Mouse (Mus musculus) midbrain, embryonic 15.5 days (tissue): ENCODE data around the gene Clec1b. TPM values are rescaled to one million over a fixed set of nuclear protein-coding genes. Genes with fewer than 3 reads are reported as not detected.

Experiments used
- ATAC-seq: fragments of 200-750 bp; cut with Nextera tagmentation; replicated peaks from 2 replicates; pipeline ENCODE4 v1.8.0; 2017; ENCODE audit warnings: moderate TSS enrichment
- H3K27ac ChIP-seq: fragments of 300-500 bp; sonication (generic); 2 replicates; pipeline ENCODE4 v1.5.1; 2015; ENCODE audit warnings: mild to moderate bottlenecking, inconsistent platforms
- H3K27me3 ChIP-seq: fragments of 300-500 bp; sonication (generic); replicated peaks from 2 replicates; pipeline ENCODE4 v1.6.1; 2015; ENCODE audit warnings: inconsistent platforms
- H3K36me3 ChIP-seq: fragments of 300-500 bp; sonication (generic); replicated peaks from 2 replicates; pipeline ENCODE4 v1.6.1; 2015; ENCODE audit warnings: inconsistent platforms
- H3K4me1 ChIP-seq: fragments of 300-500 bp; sonication (generic); 2 replicates; pipeline ENCODE4 v1.6.1; 2015; ENCODE audit warnings: inconsistent platforms
- H3K4me2 ChIP-seq: fragments of 300-500 bp; sonication (generic); 2 replicates; pipeline ENCODE4 v1.6.1; 2015; ENCODE audit warnings: inconsistent platforms, mild to moderate bottlenecking, moderate library complexity
- H3K4me3 ChIP-seq: fragments of 300-500 bp; sonication (generic); 2 replicates; pipeline ENCODE4 v1.5.1; 2015; ENCODE audit warnings: mild to moderate bottlenecking, inconsistent platforms
- H3K9ac ChIP-seq: fragments of 300-500 bp; sonication (generic); 2 replicates; pipeline ENCODE4 v1.6.1; 2015; ENCODE audit warnings: mild to moderate bottlenecking, inconsistent platforms
- H3K9me3 ChIP-seq: fragments of 300-500 bp; sonication (generic); 2 replicates; pipeline ENCODE4 v1.6.1; 2016; ENCODE audit warnings: inconsistent platforms
- WGBS: fragments of 180-500 bp; shearing (Covaris S2); methylation state at CpG from one replicate; pipeline ENCODE4 v1.1.7; 2015; ENCODE audit warnings: mixed read lengths; 5-methylcytosine and 5-hydroxymethylcytosine counted together
- polyA plus RNA-seq: library from polyadenylated mRNA; unstranded; fragments of >200 nt; fragmentation: Nextera tagmentation; extraction: Ambion mirVana; gene quantifications from 2 replicates; pipeline ENCODE4 v1.2.1, GENCODE M21; 2015

Clec1b gene
- 0.97 and 1.6 TPM in 2 replicates for polyA plus RNA-seq

DNA sequence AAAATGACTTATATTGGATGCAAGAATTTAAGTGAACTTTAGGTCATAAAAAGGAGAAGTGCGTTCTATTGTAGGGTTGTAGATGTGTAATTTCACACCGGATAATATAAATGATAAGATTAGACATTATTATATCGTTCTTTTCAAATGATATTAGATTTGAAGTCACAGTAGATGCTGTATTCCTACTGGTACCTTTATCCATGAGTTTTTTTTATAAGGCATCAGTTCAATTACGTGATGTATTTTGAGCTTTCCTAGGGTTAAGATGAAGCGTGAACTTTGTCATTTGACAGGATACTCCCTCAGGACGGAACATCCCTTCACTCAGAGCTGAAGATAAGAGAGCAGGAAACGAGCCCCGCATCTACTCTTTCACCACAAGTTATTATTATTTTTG, at the start of gene Clec1b:
Clec1b (plus strand) TSS at position 301 of the 400 bp plus-strand sequence.
- Histone ChIP-seq H3K27me3 (no peaks in the 10 kb centered on the region), H3K9me3 (no peaks in the 10 kb centered on the region), H3K36me3 (no peaks in the 10 kb centered on the region), H3K4me3 (no peak within 1 kb of the TSS), H3K9ac (no peak within 1 kb of the TSS), H3K4me1 (no peaks in the 10 kb centered on the region), H3K4me2 (no peak within 1 kb of the TSS), H3K27ac (no peak within 1 kb of the TSS)
- no peak for ATAC-seq
- WGBS: 85% methylated on average over 8 of the region's 8 CpGs

DNA sequence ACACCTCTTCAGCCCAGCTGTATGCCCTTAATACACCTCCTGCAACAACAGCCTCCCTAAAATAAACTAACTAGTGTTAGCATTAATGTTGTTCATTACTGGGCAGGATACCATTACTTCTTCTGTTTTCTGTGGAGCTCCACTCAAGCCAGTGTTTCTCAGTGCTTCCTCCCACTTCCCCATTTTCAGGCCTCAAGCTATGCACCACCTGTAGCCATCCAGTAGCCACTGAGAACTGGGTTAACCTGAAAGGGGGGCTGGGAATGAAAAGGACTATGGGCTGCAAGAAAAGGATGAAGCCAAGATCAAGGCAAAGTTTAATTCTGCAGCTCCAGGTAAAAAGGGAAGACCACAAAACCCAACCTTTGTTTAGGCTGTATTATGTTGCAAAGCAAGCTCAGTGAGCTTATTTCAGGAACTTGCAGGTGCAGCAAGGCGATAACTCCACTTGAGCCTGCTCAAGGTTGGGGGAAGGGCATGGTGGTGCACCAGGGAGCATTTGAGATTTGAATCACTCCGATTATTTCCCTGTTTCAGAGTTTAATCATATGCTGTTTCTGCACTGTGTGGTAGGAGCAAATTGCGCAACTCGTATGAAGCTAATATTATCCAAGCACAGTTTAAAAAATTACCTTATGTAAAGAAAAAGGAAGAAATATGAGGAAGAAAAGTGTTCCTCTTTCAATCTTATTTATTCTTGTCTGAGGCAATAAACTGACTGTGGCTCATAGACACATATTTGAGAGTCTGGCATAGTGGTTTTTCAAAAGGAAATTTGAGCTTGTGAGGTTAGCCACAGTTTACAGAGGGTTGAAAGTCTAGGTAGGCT, 47.4 kb upstream of the Clec1b start:
- Histone ChIP-seq H3K36me3 (no peaks in the 10 kb centered on the region), H3K27me3 (no peaks in the 10 kb centered on the region), H3K9me3 (0 out of 2 replicates have a peak, but pooled peaks cover 3% of the 10 kb centered on the region), H3K4me1 (no peaks in the 10 kb centered on the region), H3K27ac (no peak overlapping the region), H3K4me3 (no peak overlapping the region), H3K4me2 (no peak overlapping the region), H3K9ac (no peak overlapping the region)
- 61% methylated on average over 4 of the region's 4 CpGs for WGBS
- no peak for ATAC-seq

DNA sequence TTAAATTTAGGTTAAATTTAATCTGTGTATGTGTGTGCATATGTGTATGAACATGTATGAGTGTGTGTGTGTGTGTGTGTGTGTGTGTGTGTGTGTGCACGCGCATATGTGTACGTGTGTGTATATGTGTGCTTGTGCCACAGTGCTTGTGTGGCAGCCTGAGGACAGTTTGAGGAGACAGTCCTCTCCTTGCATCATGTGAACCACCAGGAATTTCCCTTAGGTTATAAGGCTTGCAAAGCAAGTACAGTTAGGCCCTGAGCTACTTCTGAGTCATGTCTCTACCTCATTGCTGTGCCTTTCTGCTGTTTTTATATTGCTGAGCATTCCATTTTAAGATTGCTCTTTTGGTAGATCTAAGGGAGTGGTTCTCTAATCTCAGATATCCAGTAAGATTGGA, 46.0 kb upstream of the Clec1b start:
- Histone ChIP-seq H3K4me1 (no peaks in the 10 kb centered on the region), H3K27me3 (no peaks in the 10 kb centered on the region), H3K27ac (no peak overlapping the region), H3K4me2 (no peak overlapping the region), H3K4me3 (no peak overlapping the region), H3K9ac (no peak overlapping the region), H3K9me3 (0 out of 2 replicates have a peak, but pooled peaks cover 3% of the 10 kb centered on the region), H3K36me3 (no peaks in the 10 kb centered on the region)
- 95% methylated on average over 3 of the region's 3 CpGs for WGBS
- ATAC-seq: no peak

DNA sequence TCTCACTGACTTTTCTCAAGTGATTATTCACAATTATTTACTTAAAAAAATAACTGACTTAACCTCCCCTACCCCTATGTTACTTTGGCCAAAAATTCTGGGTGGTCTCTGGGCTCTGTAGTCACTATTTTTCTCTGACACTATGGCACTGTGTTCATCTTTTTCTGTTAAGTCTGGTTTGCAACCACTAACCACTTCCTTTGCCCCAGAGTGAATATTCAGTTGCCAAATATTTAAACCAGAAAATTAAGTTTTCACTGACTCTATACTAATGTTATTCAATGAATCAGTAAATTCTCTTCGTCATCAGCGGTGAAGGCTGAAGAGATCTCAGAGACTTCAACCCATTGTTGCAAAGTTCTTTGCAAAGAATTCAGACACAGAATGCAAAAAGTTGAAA, 41.3 kb upstream of the Clec1b start:
- Histone ChIP-seq H3K27ac (no peak overlapping the region), H3K27me3 (no peaks in the 10 kb centered on the region), H3K36me3 (no peaks in the 10 kb centered on the region), H3K9me3 (no peaks in the 10 kb centered on the region), H3K4me2 (no peak overlapping the region), H3K4me1 (no peaks in the 10 kb centered on the region), H3K4me3 (no peak overlapping the region), H3K9ac (no peak overlapping the region)
- 98% methylated on average over 2 of the region's 2 CpGs for WGBS
- ATAC-seq: no peak

GRCm38 (mm10) chr6:129356430-129356829, 40.7 kb upstream of the Clec1b start:
- no peak overlapping the region for H3K9ac ChIP-seq
- H3K36me3 ChIP-seq: no peaks in the 10 kb centered on the region
- H3K4me1 ChIP-seq: no peaks in the 10 kb centered on the region
- H3K27me3 ChIP-seq: no peaks in the 10 kb centered on the region
- no peak overlapping the region for H3K4me2 ChIP-seq
- no peak overlapping the region for H3K27ac ChIP-seq
- H3K9me3 ChIP-seq: no peaks in the 10 kb centered on the region
- no peak overlapping the region for H3K4me3 ChIP-seq
- ATAC-seq: no peak

DNA sequence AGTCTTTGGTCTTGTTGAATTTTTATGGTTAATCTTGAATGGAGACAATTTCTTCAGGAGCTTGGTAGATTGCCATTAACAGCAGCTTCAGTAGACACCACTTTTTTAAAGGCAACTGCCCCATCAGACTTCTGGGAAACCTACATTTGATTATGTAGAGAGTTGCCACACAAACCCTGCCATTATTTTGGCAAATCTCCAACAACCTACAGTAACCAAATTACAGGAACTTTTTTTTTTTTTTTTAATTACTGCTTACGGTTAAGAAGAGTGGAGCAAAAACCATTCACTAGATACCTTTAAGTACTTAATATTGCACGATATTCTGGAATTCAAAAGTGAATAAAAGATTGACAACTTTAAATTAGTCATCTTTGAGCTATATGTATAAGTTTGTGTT, 37.6 kb upstream of the Clec1b start:
- Histone ChIP-seq H3K9me3 (no peaks in the 10 kb centered on the region), H3K4me1 (no peaks in the 10 kb centered on the region), H3K4me2 (no peak overlapping the region), H3K27me3 (no peaks in the 10 kb centered on the region), H3K4me3 (no peak overlapping the region), H3K36me3 (no peaks in the 10 kb centered on the region), H3K27ac (no peak overlapping the region), H3K9ac (no peak overlapping the region)
- no peak for ATAC-seq
- 91% methylated on average over 2 of the region's 2 CpGs for WGBS

DNA sequence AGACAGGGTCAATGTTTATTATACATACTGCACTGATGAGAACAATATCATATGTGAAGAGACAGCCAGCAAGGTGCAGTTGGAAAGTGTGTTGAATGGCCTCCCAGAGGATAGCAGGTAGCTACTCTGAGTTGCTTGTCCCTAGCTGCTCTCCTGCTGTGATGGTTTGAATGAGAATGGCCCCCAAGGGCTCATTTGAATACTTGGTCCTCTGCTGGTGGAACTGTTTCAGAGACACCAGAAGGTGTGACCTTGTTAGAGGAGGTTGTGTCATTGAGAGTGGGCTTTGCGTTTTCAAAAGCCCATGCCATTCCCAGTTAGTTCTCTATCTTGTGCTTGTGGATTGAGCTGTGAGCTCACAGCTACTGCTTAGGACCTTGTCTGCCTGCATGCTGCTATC, 33.2 kb upstream of the Clec1b start:
- Histone ChIP-seq H3K9me3 (no peaks in the 10 kb centered on the region), H3K36me3 (no peaks in the 10 kb centered on the region), H3K4me1 (no peaks in the 10 kb centered on the region), H3K27ac (no peak overlapping the region), H3K4me3 (no peak overlapping the region), H3K9ac (no peak overlapping the region), H3K27me3 (no peaks in the 10 kb centered on the region), H3K4me2 (no peak overlapping the region)
- ATAC-seq: no peak
- WGBS: 48% methylated on average over 1 of the region's 1 CpGs

DNA sequence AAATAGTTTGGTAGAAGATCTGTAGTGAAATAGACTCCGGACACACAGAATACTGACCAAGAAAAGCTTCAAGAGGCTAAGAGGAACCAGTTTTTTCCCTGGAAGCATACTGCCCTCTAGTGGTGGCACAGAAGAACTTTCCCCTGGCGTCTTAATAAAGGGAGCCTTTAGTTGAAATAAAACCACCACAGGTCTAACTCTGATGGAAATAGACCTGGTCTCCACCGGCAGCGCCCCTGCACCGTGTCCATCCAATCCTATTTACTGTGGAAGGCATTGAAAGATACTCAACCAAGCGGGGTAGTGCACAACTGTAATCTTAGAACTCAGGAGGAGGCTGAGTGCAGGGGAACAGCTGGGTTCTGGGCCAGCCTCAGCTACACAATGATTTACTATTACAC, 31.1 kb upstream of the Clec1b start:
- no peak overlapping the region for H3K4me3 ChIP-seq
- no peaks in the 10 kb centered on the region for H3K27me3 ChIP-seq
- no peaks in the 10 kb centered on the region for H3K36me3 ChIP-seq
- H3K4me2 ChIP-seq: no peak overlapping the region
- H3K27ac ChIP-seq: no peak overlapping the region
- no peak overlapping the region for H3K9ac ChIP-seq
- H3K4me1 ChIP-seq: no peaks in the 10 kb centered on the region
- peak; percentile 83 for ATAC-seq
- H3K9me3 ChIP-seq: no peaks in the 10 kb centered on the region
- 15% methylated on average over 6 of the region's 6 CpGs for WGBS

DNA sequence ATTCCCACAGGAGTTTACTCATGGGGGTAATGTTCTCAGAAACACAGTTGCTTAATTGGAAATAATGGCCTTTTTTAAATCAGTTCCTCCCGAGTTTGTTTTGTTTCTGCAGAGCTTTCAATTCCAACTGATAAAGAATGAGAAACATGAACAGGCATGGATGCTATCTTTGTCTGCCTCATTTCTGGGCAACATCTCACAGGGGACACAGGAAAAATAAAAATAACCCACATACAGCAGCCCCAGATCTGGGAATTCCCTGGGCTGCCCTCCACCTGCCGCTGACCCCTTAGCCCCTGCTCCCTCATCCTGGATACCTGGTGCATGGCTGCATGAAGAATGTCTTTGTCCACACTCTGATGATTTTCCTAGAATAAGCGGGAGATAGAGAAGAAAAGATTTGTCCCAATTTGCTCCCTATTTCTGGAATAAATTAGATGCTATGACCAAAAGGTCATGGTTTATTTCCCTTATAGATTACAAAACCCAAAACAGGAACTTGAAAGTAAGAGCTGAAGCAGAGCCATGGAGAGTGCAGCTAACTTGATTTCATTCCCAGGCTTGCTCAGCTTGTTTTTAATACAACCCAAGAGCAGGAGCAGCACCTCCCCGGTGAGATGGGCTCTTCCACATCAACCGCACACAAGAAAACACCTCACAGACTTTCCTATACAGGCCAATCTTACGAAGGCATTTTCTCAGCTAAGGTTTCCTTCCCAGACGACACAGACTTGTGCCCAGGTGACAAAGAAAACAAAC, 27.5 kb upstream of the Clec1b start:
- Histone ChIP-seq H3K36me3 (no peaks in the 10 kb centered on the region), H3K27ac (no peak overlapping the region), H3K4me1 (no peaks in the 10 kb centered on the region), H3K4me3 (no peak overlapping the region), H3K27me3 (no peaks in the 10 kb centered on the region), H3K9ac (no peak overlapping the region), H3K4me2 (no peak overlapping the region), H3K9me3 (no peaks in the 10 kb centered on the region)
- ATAC-seq: no peak
- WGBS: 74% methylated on average over 7 of the region's 7 CpGs

GRCm38 (mm10) chr6:129374937-129375471, 22.1 kb upstream of the Clec1b start:
- Histone ChIP-seq H3K36me3 (no peaks in the 10 kb centered on the region), H3K9me3 (no peaks in the 10 kb centered on the region), H3K4me2 (no peak overlapping the region), H3K4me3 (no peak overlapping the region), H3K27ac (no peak overlapping the region), H3K4me1 (no peaks in the 10 kb centered on the region), H3K9ac (no peak overlapping the region), H3K27me3 (no peaks in the 10 kb centered on the region)
- WGBS: 86% methylated on average over 2 of the region's 2 CpGs
- no peak for ATAC-seq

DNA sequence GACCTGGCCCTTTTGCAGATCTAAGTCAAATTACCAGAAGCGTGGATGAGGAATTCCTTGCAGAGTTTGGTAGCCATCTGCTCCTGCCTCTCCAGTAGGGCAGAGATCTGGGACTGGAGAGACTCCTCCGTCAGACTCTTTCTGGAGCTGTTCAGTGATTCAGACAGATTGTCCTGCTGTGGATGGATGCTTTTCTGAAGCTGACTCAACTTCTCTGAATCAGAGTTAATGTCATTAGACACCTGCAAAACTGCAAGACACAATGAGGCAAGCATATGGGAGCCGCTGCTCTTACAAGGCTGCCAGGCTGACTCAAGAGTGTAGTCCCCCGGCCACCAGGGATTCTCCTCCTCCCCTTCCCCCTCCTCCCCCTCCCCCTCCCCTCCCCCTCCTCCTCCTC, 16.6 kb upstream of the Clec1b start:
- Histone ChIP-seq H3K9me3 (no peaks in the 10 kb centered on the region), H3K36me3 (no peaks in the 10 kb centered on the region), H3K27ac (no peak overlapping the region), H3K4me3 (no peak overlapping the region), H3K27me3 (no peaks in the 10 kb centered on the region), H3K9ac (no peak overlapping the region), H3K4me1 (no peaks in the 10 kb centered on the region), H3K4me2 (no peak overlapping the region)
- 63% methylated on average over 4 of the region's 4 CpGs for WGBS
- no peak for ATAC-seq

DNA sequence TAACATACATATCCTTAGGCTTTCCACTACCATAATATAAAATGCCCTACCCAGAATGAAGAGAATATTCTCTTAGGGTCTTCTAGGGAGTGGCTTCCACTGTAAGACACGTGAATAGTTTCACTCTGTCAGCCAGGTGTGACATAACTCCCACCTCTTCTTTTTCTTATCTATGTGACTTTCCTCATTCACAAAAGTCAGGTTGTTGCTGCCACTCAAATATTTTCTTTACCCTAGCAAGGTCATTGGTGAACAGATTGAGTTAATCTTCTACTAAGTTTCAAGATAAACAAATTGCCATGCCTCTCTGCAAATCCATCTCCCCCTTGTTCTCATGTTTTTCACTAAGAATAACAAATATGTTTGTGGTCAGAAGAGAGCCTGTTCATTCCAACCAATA, 15.4 kb upstream of the Clec1b start:
- 71% methylated on average over 1 of the region's 1 CpGs for WGBS
- ATAC-seq: no peak
- H3K9ac ChIP-seq: no peak overlapping the region

More for the DNA sequence above, 15.4 kb upstream of the Clec1b start:
- Histone ChIP-seq H3K4me2 (no peak overlapping the region), H3K27ac (no peak overlapping the region), H3K4me3 (no peak overlapping the region), H3K36me3 (no peaks in the 10 kb centered on the region), H3K4me1 (no peaks in the 10 kb centered on the region), H3K27me3 (no peaks in the 10 kb centered on the region), H3K9me3 (no peaks in the 10 kb centered on the region)
